Mouse (Mus musculus) adrenal gland, postnatal 14 days (tissue): ENCODE results near the gene Apoa5. TPM values are rescaled to one million over a fixed set of nuclear protein-coding genes. Genes with fewer than 3 reads are reported as not detected.
"Not testable (repeated sequence)": the region's sequence is repeated elsewhere in the genome, so short reads cannot be mapped to it uniquely, and the experiment has no call there.

Experiments
- DNase-seq: peaks from one replicate; pipeline ENCODE4 v3.0.0; 2021; ENCODE audit warnings: mixed read lengths
- total RNA-seq: library from RNA; stranded (reverse); gene quantifications from 2 replicates; pipeline ENCODE4 v1.2.3, GENCODE M21; 2021

The Apoa5 gene
- total RNA-seq, 1 experiment from 2014 or later = 74.9 TPM

- DNase-seq = peak; percentile 45
Measured at GRCm38 (mm10) chr9:46261131-46261530, 7.3 kb upstream of the Apoa5 start.

GRCm38 (mm10) chr9:46269125-46269524 lies 692 bp downstream of the Apoa5 start:
- no peak for DNase-seq

- DNase-seq = no peak
Measured at GRCm38 (mm10) chr9:46270782-46271181, 2.3 kb downstream of the Apoa5 start.

- DNase-seq = peak; percentile 3
Measured at GRCm38 (mm10) chr9:46272070-46272469, 3.6 kb downstream of the Apoa5 start.

GRCm38 (mm10) chr9:46272677-46273454 lies 4.4 kb downstream of the Apoa5 start, which contains the start of gene Zpr1:
Gene Zpr1 (plus strand): TSS chr9:46273064.
- peak; percentile 94 for DNase-seq

- DNase-seq = no peak
Measured at GRCm38 (mm10) chr9:46274494-46274893, 6.1 kb downstream of the Apoa5 start.

GRCm38 (mm10) chr9:46282631-46283436 lies 14.4 kb downstream of the Apoa5 start, which contains the start of gene Bud13:
Gene Bud13 (plus strand): TSS chr9:46283008.
- peak; percentile 97 for DNase-seq

- no peak for DNase-seq
Measured at GRCm38 (mm10) chr9:46298381-46298780, 29.9 kb downstream of the Apoa5 start.

GRCm38 (mm10) chr9:46302142-46302541 lies 33.7 kb downstream of the Apoa5 start:
- peak; percentile 66 for DNase-seq

GRCm38 (mm10) chr9:46309121-46309520 lies 40.7 kb downstream of the Apoa5 start:
- no peak for DNase-seq

GRCm38 (mm10) chr9:46314507-46314906 lies 46.1 kb downstream of the Apoa5 start:
- peak; percentile 78 for DNase-seq

- no peak for DNase-seq
Measured at GRCm38 (mm10) chr9:46314921-46315320, 46.5 kb downstream of the Apoa5 start.

GRCm38 (mm10) chr9:46315807-46316365 lies 47.5 kb downstream of the Apoa5 start:
- DNase-seq = no peak

GRCm38 (mm10) chr9:46316388-46316787 lies 48.0 kb downstream of the Apoa5 start:
- DNase-seq = no peak

- DNase-seq = no peak
Measured at GRCm38 (mm10) chr9:46316909-46317308, 48.5 kb downstream of the Apoa5 start.

GRCm38 (mm10) chr9:46317957-46318356 lies 49.5 kb downstream of the Apoa5 start:
- DNase-seq = no peak

GRCm38 (mm10) chr9:46319886-46320285 lies 51.5 kb downstream of the Apoa5 start, which contains the start of gene 4931429L15Rik:
Gene 4931429L15Rik (minus strand): TSS chr9:46319986.
- DNase-seq = not testable (repeated sequence)

GRCm38 (mm10) chr9:46320461-46320860 lies 52.0 kb downstream of the Apoa5 start:
- DNase-seq = no peak
